Mouse (Mus musculus) cerebellum, adult 8-10 months (tissue): ENCODE measurements around the gene Tcl1b4.

Source experiments
- DNase-seq: peaks from one replicate; pipeline ENCODE4 v3.0.0; 2022

Gene Tcl1b4

DNA sequence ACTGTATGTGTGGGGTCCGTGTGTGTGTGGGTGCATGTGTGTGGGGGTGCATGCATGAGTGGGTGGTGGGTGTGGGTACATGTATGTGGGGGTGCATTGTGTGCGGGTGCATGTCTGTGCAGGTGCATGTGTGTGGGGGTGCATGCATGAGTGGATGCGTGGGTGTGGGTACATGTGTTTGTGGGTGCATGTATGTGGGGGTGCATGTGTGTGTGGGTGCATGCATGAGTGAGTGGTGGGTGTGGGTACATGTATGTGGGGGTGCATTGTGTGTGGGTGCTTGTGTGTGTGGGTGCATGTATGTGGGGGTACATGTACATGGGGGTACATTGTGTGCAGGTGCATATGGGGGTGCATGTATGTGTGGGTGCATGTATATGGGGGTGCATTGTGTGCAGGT is 52.0 kb downstream of the Tcl1b4 start:
- no peak for DNase-seq
